Mouse (Mus musculus): ENCODE measurements at regions not wholly inside any gene's neighbourhood (a gene's known extent, or its start where the extent isn't known, plus 50 kb on each side); places are given as distances from the start of the nearest gene placed in this dataset.

- TF ChIP-seq CTCF (IDR thresholded peaks at IDR 0.05; ENCODE audit: low read depth, low read length): no peak
- no peak for TF ChIP-seq POLR2A (IDR thresholded peaks at IDR 0.05; ENCODE audit: extremely low read depth, insufficient read depth, low read length)
Observed at GRCm38 (mm10) chr15:61536332-61536716, 613.5 kb upstream of the A1bg start.

All from liver, adult 2 months (tissue).